Mouse (Mus musculus): Measurements from ENCODE around the gene Cmip.

Cmip gene

DNA sequence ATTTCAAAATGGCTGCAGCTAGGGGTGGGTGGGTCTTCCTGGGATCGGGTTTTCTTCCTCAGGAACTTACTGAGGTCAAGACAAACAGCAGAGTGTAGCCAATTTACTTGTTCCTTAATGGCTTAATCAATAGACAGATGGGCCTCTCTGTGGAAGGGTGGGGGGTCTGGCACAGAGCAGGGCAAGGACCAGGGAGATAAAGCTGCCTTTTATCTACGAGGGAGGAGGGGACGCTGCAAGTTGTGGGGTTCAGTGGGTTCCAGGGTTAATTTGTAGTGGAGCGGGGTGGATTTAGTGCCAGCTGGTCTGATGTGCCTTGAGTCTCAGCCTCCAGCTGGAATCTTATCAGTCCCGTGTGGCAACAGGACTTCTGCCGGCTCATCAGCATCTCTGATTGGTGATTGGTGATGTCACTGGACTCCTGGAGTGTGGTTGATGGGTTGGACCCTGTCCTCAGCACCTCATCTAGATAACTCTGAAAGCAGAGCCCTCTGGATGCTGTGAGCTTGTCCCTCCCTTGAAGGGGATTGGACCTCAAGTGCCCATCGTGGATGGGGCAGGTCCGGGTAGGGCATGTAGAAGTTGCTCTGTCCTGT lies 65.9 kb downstream of the Cmip start:
- DNase-seq (ENCODE audit: low read depth, low spot score), result no peak

DNA sequence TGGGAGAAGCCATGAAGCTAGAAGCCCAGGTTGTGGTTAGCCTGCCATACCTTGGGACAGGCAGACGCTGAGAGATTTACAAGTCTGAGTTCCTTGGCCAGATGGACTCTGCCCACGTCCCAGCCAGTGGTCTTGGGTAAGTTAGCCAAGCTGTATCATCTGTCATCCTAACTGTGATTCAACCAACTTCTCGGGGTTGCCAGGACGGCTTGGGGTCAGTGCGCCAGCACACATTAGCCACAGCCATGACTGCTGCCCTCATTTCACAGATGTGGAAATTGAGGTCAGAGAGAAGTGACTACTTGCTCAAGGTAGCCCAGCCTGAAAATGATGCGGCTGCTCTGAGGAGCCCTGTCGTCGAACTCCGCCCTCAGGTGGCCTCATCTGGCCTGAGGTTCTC lies 68.0 kb downstream of the Cmip start:
- no peak for DNase-seq (ENCODE audit: low read depth, low spot score)

DNA sequence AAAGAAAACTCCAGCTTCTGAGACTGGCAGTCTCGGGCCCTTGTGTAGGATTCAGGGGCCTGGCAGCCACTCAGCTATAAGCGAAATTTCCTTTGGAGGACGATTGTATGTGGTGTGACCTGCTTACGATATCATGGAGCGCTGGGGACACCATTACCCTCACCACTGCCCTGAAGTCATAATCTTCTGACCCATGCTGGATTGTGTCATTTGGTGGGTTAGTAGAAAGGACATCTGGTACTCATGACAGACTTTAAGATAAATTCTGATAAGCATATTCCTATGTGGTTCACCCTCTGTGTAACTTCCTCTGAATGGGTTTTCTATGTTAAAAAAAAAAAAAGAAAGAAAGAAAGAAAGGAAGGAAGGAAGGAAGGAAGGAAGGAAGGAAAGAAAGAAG lies 69.9 kb downstream of the Cmip start:
- no peak for DNase-seq (ENCODE audit: low read depth, low spot score)

DNA sequence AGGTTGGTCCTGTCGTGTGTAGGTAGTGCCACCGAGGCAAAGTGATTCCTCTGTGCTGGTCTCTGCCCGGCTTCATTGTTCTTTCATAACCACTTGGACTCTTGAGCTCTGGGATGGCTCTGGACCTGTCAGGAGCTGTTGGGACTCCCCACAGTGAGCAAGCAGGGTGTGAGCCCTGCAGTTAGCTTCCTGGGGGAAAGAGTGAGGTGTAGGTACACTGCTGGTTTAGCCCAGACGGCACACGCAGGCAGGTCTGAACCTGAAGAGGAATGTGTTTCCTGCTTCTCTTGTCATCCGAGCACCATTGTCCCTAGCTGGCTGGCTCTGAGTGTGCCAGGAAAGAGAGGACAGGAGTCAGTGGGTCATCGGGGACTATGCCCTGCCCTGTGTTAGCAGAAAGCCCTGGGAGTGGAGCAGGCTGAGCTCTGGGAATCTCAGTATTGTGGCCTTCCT lies 70.5 kb downstream of the Cmip start:
- no peak for DNase-seq (ENCODE audit: low read depth, low spot score)

DNA sequence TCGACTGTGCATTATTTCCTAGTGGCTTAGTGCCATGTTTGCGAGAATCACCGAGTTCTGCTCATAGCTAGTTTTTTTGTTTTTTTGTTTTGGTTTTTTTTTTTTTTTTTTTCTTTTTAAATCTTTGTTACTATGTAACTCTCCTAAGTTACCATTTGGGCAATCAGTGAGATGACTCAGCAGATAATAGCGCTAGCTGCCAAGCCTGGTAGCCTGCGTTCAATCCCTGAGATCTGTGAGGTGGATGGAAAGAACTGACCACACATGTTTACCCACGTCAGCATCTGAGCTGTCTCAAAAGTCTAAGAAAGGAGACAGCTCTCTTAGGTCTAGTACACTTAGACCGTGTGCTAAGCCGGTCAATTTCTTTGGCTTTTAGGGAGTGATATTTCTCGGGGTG lies 71.9 kb downstream of the Cmip start:
- peak; percentile 90 for DNase-seq (ENCODE audit: low read depth, low spot score)

DNA sequence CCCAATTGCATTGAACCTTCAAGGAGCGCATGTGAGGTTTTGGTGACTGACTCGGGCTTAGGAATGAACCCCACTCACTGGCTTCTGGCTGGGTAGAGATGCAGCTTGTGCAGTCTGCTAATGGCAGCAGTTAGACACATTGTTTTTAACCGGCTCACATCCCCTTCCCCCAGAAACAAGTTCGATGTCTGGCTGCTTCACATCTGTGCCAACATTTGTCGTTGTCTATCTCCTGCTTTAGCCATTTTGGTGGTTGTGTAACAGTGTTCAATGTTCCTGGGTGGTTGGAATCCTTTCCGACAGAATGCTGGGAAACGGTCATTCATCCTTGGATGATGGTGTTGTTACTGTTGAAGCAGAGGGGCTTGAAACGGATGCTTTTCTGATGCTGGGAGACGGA lies 72.3 kb downstream of the Cmip start:
- no peak for DNase-seq (ENCODE audit: low read depth, low spot score)

DNA sequence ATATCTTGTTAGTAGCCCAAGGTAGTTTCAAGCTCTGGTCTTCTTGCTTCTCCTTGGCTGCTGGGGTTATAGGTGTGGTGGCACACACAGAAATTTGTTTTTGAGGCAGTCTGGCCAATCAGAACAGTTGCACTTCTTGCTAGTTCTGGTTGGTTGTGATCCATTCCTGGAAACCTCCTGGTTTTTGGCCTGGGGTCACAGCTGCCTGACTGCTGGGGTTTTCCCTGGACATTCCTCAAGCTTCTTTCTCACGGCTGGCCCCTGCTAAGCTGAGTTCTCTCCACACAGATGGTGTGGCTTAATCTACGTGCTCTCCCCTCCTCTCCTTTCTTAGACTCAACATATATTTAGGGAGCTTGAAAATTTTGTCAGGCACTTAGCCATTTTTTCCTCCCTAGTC lies 73.0 kb downstream of the Cmip start:
- DNase-seq (ENCODE audit: low read depth, low spot score), result peak; percentile 76

DNA sequence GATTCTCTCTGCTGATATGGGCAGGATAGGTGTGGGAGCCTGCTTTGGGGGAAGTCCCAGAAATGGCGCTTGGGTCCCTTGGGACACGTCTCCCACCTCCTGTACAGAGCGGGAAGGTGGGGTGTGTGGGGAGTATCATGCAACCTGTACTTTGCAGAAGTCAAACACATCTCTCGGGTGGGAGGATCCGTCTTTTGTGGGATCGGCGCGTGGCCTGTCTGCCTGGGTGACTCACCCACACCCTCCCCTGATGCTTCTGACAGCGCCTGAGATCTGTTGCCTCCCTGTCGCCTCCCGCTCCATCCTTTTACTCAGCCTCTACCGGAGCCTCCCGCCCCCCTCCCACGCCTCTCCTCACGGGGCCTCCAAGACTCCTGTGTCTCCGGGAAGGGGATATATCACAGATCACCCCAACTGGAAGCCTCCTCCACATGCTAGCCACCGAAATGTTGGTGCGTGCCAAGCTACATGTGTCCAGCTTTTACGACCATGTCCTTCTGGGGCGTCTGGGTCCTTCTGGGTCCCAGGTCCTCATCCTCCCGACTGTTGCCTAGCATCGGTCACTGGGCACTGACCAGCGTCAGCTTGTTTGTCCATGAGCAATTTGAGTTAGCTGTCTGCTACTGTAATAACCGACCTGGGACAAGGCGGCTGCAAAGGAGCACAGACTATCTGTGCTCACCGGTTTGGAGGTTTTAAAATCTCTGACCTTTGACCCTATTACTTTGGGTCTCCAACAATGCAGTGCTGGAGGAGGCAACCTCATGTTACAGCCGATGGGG lies 75.6 kb downstream of the Cmip start:
- DNase-seq (ENCODE audit: low read depth, low spot score), result peak; percentile 21

DNA sequence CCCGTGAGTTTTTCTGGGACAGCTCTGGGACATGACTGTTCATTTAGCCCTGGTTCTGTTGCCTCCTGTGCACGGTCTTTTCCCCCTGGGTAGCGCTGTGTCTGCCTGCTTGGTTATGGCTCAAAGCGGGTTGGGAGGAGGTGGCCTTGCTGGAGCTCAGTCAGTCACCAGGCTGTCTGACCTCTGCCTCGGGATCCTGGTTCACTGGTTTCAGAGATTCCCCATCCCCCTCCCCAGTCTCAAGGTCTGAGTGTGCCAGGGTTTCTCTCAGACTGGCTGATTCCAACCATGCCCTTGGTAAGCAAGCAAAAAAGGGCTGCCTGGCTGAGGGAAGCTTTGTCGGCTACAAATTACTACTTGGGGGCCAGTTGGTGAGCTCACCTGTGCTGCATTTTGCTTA lies 76.8 kb downstream of the Cmip start:
- no peak for DNase-seq (ENCODE audit: low read depth, low spot score)

DNA sequence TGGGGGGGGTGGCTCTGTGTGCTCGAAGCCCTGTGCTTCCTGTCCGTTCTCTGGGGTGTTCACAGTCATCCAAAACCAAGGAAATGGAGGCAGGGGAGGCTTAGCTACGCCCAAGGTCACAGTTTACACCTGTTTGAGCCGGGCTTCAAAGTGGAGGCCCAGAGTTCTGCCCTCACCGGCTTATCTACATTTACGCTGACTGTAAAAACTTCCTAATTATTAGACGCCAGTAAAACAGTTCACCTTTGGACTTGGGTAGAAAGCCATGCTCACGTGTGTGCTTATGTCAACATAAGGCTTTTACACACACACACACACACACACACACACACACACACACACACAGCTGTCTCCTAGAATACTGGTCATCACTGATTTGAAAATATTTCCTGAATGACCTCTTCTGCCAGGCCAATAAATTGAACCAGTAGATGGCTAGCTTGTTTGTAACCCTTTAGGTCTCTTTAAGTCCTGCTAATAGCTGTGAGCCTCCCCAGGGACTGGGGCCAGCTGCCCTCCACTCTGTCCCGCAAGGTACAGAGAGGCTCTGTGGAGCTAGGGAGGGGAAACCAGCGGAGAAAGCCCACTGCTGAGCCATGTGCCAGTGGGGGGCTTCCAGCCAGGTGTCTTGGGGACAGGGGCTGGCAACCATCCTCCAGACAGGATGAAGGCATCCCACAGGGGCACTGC lies 77.3 kb downstream of the Cmip start:
- no peak for DNase-seq (ENCODE audit: low read depth, low spot score)

DNA sequence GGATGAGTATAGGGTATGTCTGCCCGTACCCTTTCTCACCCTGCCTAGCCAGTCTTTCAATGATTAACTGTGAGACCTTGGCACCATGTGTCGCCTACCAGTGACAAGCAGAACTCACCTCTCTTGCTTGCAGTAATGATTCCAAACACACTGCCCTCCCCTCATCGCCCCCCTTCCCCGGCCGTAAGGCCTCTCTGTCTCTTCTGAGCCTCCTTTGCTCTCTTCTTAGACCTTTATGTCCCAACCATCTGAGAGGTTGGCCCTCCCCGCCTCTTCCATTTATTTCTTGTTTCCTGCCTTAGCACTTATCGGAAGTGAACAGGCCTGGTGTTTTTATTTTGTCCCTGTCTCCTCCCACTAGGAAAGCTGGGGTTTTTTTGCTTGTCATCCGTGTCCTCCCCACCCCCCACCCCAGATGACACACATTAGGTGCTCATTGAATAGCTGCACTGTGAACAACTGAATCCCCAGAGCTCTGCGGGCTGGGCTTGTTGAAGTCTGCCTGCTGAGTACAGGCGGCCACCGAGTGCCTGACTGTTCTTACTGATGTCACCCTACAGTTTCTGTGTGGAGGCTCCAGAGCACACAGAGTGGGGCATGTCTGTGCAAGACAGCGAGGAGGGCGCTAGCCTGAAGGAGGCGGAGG lies 78.0 kb downstream of the Cmip start:
- DNase-seq (ENCODE audit: low read depth, low spot score), result no peak

DNA sequence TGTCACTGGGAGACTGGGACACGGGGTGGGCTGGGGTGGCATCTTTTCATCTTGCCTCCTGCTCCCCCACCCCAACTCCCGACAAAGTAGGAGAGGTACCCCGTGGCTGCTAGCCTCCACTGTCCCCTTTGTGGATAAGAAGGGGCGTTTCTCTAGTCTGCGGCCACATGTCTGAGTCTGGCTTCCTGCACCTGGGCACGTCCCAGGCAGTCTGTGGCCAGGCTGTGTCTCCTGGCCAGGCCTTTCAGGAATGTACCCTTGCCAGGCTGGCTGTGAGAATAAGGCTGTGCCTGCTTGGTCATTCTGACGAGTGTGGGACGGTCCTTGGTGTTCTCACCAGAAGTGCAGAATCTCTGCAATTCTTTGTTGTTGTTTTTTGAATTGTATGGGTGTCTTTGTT lies 78.6 kb downstream of the Cmip start:
- DNase-seq (ENCODE audit: low read depth, low spot score), result no peak

DNA sequence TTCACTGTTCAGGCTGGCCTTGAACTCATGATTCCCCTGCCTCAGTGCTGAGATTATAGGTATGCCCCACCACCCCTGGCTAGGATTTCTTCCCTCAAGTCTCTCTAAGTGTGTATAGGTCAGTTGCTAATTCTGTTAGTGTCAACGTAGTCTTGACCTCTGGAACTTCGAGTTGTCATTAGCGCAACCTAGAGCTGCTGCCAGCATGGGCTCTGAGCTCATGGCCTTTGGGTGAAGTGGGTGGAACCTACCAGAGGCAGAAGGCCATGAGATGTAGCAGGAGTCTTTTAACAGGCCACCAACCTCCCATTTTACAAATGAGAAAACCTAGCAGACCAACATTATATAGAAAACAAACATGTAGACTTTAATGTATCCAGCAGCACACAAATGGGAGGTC lies 80.3 kb downstream of the Cmip start:
- DNase-seq (ENCODE audit: low read depth, low spot score), result no peak

DNA sequence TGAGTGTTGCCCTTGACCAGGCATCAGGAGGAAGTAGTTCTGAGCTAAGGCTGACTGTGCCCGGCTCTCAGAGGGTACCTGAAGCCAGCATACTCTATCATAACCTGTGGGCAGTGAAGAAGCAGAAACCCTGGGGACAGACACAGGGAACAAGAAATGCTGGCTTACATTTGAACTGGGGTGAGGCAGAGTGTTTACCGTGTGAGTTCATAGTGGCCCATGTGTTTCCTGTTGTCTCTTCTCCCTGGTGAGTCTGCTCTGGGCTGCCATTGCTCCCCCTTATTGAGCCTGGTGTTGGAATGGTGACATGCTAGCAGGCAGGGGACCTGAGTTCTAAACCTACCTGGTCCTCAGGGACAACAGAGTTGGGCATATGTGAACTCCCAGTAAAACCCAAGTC lies 81.8 kb downstream of the Cmip start:
- no peak for DNase-seq (ENCODE audit: low read depth, low spot score)

DNA sequence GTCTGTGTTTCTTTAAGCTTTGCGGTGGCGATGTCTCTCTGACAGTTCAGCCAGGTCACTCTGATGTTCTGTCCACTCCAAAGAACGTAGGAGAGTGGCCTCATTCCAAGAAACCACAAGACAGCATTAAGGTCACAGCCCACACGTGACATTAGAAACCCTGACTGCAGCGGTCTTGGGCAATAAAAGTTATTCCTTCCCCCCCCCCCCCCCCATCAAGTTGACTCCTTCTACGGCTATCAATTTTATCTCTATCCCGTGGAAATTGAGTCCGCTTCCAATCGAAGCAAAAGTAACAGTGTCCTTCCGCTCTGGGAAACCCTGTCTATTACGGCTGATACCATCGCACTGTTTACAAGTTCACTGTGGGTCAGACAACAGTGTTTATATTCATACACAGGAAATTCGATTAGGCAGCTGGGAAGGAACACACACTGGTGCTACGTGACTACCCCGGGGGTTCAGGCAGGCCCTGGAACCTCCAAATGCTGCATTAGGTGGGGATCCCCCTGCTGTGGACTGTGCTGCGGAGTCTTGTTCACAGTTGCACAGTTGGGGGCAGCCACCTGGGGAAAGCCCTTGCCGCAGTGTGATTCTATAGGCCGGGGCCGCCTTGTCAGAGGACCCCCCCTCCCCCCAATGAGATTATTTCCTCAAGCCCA lies 82.6 kb downstream of the Cmip start:
- DNase-seq (ENCODE audit: low read depth, low spot score), result no peak

DNA sequence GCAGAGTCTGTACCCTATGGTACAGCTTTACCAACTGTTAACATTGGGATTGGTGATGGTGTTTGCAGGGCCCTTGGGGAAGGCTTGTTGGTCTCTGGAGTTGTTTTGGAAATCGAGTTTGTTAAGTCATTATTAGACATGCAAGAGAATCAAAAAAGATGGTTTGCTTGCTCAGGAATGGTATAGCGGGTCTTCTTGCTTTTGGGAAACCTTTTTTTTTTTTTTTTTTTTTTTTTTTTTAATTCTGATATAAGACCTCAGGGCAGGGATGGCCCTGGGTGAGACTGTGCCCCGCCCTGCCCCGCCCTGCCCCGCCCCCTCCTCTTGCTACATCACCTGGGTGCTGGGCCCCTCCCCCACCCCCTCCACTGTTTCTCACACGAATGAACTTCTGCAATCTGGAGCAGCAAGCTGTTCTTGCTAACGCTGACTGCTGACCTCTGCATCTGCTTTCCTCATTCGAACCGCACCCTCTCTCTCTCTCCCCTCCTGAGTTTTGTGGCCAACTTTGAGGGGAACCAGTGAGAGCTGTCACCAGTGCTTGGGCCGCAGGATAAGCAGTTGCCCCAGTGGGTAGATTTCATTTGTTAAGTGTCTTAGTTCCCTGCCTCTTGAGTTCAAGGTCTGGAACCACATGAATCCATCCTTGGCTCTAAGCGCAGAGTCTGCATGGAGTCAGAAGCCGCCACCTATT lies 83.2 kb downstream of the Cmip start:
- DNase-seq (ENCODE audit: low read depth, low spot score), result no peak

DNA sequence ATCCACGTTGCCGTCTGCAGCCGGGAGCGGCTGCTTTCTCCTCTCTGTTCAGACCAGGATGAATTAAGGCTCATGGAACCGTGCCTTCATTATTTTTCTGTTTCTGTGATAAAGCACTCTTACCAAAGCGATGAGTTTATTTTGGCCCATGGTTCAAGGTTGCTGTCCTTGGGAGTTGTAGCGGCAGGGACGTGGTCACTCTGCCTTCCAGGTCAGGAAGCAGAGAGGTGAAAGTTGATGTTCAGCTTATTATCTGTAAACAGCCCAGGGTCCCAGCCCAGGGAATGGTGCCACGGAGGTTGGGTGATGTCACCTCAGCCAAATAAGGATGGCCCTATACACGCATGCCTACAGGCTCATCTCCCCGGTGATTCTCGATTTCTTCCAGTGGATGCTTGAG lies 83.9 kb downstream of the Cmip start:
- DNase-seq (ENCODE audit: low read depth, low spot score), result no peak

DNA sequence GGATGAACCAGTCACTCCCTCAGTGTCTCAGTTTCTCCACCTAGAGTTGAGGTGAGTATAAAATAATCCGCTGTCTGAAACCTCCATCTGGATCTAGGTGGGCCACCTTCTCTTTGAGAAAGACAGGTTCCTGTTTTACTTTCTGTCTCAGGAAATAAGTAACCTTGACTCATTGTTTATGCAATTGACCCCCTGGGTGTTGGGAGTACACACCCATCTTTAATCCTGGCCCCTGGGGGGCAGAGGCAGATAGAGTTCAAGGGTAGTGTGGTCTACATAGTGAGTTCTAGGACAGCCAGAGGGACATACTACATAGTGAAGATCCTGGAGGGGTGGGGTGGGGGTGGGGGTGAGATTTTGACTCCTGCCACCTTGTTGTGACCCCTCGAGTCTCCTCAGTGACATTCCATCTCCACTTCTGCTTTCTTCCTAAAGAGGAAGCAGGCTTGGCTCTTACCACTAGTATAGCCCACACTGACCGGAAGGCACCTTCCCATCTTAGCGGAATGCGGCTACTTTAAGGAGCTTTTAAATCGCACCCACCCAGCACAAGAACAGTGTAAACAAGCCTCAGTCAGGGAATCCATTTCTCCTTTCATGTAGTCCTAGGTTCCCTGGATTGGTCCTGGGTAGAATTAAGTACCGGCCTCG lies 86.0 kb downstream of the Cmip start:
- no peak for DNase-seq (ENCODE audit: low read depth, low spot score)

DNA sequence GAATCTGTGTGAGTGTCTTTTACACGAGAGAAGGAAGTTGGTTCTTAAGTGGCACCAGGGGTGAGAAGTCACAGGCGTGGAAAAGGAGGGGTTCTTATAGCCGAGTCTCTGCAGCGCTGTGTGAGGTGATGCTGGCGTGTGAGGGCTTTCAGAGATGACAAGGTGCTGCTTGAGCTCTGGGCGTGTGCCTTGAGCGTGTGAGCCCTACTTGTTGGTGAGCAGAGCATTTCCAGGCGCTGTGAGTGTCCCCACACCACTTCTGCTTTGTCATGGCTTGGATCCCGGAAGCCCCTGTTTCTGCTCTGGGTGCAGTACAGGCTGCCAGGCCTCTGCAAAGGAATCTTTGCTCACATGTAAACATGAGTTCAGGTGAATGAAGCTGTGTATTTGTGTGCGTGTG lies 86.6 kb downstream of the Cmip start:
- no peak for DNase-seq (ENCODE audit: low read depth, low spot score)

DNA sequence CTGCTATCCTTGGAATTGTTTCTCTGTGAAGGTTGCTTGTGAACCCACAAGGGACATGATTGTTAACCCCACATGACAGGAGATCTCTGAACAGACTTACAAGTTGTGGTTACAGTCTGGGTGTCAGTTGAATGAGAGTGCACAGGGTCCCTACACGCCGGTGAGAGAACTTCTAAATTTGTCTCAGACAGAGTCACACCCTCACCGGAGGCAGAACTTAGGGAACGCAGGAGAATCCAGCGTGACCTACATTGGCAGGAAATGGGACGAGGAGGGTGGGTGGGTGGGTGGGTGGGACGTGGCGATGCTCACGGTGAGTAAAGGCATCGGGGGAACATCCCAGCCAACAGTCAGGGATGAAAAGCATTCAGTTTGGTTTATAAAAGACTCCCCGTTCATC lies 88.0 kb downstream of the Cmip start:
- DNase-seq (ENCODE audit: low read depth, low spot score), result no peak

DNA sequence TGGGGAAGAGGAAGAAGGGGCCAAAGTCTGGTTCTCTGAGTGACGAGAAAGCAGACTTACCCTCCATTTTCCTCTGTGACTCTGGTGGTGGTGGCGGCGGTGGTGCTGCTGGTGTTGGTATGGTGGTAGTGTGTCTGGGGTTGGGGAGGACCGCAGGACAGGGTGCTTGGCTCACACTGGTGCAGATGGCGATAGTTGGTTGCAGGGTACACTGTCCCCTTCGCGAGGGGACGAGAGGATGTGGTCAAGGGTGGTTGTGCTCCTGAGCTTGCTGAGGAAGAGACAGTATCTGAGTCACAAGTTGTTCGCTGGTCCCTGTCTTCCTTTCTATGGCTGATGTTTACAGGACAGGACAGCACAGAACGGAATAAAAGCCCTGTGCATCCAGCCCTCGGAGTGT lies 88.5 kb downstream of the Cmip start:
- no peak for DNase-seq (ENCODE audit: low read depth, low spot score)

All from 3T3-L1 (cell line).